Mouse (Mus musculus) hindbrain, embryonic 15.5 days (tissue): ENCODE data around the gene Slc12a7. TPM values are rescaled to one million over a fixed set of nuclear protein-coding genes. Genes with fewer than 3 reads are reported as not detected.
"Not testable (repeated sequence)": the region's sequence is repeated elsewhere in the genome, so short reads cannot be mapped to it uniquely, and the experiment has no call there.

Source experiments
- ATAC-seq: fragments of 200-750 bp; cut with Nextera tagmentation; 2 replicates; pipeline ENCODE4 v1.8.0; 2017; ENCODE audit warnings: low read depth, moderate number of reproducible peaks, moderate TSS enrichment; ENCODE audit not compliant: low FRiP score
- H3K27ac ChIP-seq: fragments of 300-500 bp; sonication (generic); replicated peaks from 2 replicates; pipeline ENCODE4 v1.5.1; 2015; ENCODE audit warnings: mild to moderate bottlenecking, inconsistent platforms
- H3K27me3 ChIP-seq: fragments of 300-500 bp; sonication (generic); 2 replicates; pipeline ENCODE4 v1.6.1; 2015; ENCODE audit warnings: control low read depth, inconsistent platforms
- H3K36me3 ChIP-seq: fragments of 300-500 bp; sonication (generic); 2 replicates; pipeline ENCODE4 v1.6.1; 2015; ENCODE audit warnings: control low read depth, inconsistent platforms
- H3K4me1 ChIP-seq: fragments of 300-500 bp; sonication (generic); replicated peaks from 2 replicates; pipeline ENCODE4 v1.6.1; 2015; ENCODE audit warnings: control low read depth, inconsistent platforms
- H3K4me2 ChIP-seq: fragments of 300-500 bp; sonication (generic); 2 replicates; pipeline ENCODE4 v1.6.1; 2015; ENCODE audit warnings: moderate library complexity, mild to moderate bottlenecking, inconsistent platforms
- H3K4me3 ChIP-seq: fragments of 300-500 bp; sonication (generic); 2 replicates; pipeline ENCODE4 v1.5.1; 2015; ENCODE audit warnings: mild to moderate bottlenecking, inconsistent platforms
- H3K9ac ChIP-seq: fragments of 300-500 bp; sonication (generic); 2 replicates; pipeline ENCODE4 v1.6.1; 2015; ENCODE audit warnings: inconsistent platforms
- H3K9me3 ChIP-seq: fragments of 300-500 bp; sonication (generic); 2 replicates; pipeline ENCODE4 v1.6.1; 2016; ENCODE audit warnings: control low read depth, inconsistent platforms
- WGBS: fragments of 180-500 bp; shearing (Covaris S2); methylation state at CpG from one replicate; pipeline ENCODE4 v1.1.7; 2015; 5-methylcytosine and 5-hydroxymethylcytosine counted together
- polyA plus RNA-seq: library from polyadenylated mRNA; unstranded; fragments of >200 nt; fragmentation: Nextera tagmentation; extraction: Ambion mirVana; gene quantifications from 2 replicates; pipeline ENCODE4 v1.2.1, GENCODE M21; 2015

Slc12a7 gene
- polyA plus RNA-seq, 1 experiment from 2014 or later: 10.1 TPM

- no peak overlapping the region for H3K4me3 ChIP-seq
- no peak overlapping the region for H3K4me2 ChIP-seq
- H3K36me3 ChIP-seq: no peaks in the 10 kb centered on the region
- H3K9me3 ChIP-seq: no peaks in the 10 kb centered on the region
- 39% methylated on average over 8 of the region's 8 CpGs for WGBS
- H3K4me1 ChIP-seq: peaks cover 4% of the 10 kb centered on the region; the same call in 1 of the 2 replicates
- peak; percentile 38; the same call in 1 of the 2 replicates for ATAC-seq
- no peak overlapping the region for H3K27ac ChIP-seq
- H3K27me3 ChIP-seq: no peaks in the 10 kb centered on the region
- H3K9ac ChIP-seq: no peak overlapping the region
Measured at GRCm38 (mm10) chr13:73723081-73723668, 9.7 kb upstream of the Slc12a7 start.

DNA sequence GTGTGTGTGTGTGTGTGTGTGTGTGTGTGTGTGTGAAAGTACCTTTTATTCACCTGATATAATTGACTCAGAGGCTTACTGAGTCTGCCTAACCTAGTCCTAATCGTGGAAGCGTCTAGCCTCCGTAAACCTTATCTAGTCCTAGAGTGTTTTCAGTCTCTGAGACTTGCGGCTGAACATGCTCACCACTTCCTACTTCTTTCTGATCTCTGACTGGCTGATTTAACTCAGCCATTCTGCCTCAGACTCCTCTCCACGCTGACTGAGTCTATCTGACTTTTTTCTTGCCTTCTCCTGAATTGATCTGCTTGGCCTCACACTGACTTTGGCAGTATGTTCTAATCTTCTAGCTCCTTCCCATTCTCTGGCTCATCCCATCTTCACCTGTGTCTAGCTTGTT is 7.6 kb upstream of the Slc12a7 start:
- Histone ChIP-seq H3K9ac (no peak overlapping the region), H3K27me3 (no peaks in the 10 kb centered on the region), H3K36me3 (no peaks in the 10 kb centered on the region), H3K9me3 (no peaks in the 10 kb centered on the region), H3K4me3 (no peak overlapping the region), H3K27ac (no peak overlapping the region), H3K4me2 (no peak overlapping the region), H3K4me1 (peaks cover 4% of the 10 kb centered on the region; the same call in 1 of the 2 replicates)
- 92% methylated on average over 5 of the region's 5 CpGs for WGBS
- no peak for ATAC-seq

- peaks cover 10% of the 10 kb centered on the region for H3K4me1 ChIP-seq
- H3K27ac ChIP-seq: no peak overlapping the region; the same call in 1 of the 2 replicates
- H3K4me3 ChIP-seq: no peak overlapping the region
- H3K9ac ChIP-seq: no peak overlapping the region
- H3K27me3 ChIP-seq: peaks cover 6% of the 10 kb centered on the region; the same call in 1 of the 2 replicates
- no peaks in the 10 kb centered on the region for H3K9me3 ChIP-seq
- WGBS: 13% methylated on average over 2 of the region's 2 CpGs
- no peak overlapping the region for H3K4me2 ChIP-seq
- no peaks in the 10 kb centered on the region for H3K36me3 ChIP-seq
- no peak for ATAC-seq
Measured at GRCm38 (mm10) chr13:73727621-73728025, 5.3 kb upstream of the Slc12a7 start.

DNA sequence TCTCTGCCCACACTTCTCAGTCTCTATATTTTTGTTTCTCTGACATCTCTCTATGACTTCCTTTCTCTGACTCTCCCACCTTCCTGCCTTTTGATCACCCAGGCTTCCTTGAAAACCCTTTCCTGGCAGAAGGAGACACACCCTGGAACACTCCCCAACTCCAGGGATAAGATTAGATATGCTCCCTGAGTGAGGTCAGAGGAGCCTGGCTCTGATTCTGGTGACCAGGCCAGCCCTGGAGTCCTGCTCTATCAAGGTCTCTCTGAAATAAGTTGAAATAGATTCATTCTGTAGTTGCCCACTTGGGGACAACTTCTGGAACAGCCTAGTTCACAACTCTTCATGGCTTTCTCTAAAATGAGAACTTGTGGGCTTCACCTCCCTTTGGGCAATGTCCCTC is 4.3 kb upstream of the Slc12a7 start:
- Histone ChIP-seq H3K27ac (no peak overlapping the region), H3K9ac (no peak overlapping the region), H3K9me3 (no peaks in the 10 kb centered on the region), H3K4me1 (peaks cover 16% of the 10 kb centered on the region), H3K4me2 (no peak overlapping the region), H3K36me3 (no peaks in the 10 kb centered on the region), H3K4me3 (no peak overlapping the region), H3K27me3 (peaks cover 8% of the 10 kb centered on the region)
- no peak for ATAC-seq

DNA sequence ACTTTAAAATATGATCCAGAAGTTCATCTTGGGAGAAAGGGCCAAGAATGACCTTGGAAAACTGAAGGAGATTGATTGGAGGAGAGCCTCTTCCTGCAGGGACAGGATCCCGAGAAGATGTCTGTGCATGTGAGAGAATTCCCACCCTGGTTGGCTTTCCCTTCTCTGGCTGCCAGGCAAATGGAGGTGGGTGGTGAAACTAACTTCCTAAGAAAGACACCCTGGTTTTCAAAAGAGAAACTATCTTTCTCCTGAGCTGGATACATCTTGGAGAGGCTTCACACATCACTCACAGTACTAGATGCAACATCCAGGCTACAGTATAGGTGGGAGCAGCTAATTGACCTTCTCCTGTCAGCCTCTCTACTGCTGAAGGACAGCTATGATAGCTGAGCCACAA is 2.0 kb upstream of the Slc12a7 start:
- Histone ChIP-seq H3K9me3 (no peaks in the 10 kb centered on the region), H3K4me3 (no peak overlapping the region), H3K27ac (no peak overlapping the region), H3K27me3 (peaks cover 12% of the 10 kb centered on the region), H3K9ac (no peak overlapping the region), H3K4me2 (no peak overlapping the region), H3K36me3 (no peaks in the 10 kb centered on the region), H3K4me1 (peaks cover 16% of the 10 kb centered on the region)
- 89% methylated on average over 1 of the region's 1 CpGs for WGBS
- no peak for ATAC-seq

- Histone ChIP-seq H3K9ac (no peak overlapping the region), H3K4me1 (peaks cover 16% of the 10 kb centered on the region), H3K4me3 (peak overlapping the region; percentile 39), H3K36me3 (no peaks in the 10 kb centered on the region), H3K27me3 (peaks cover 12% of the 10 kb centered on the region), H3K27ac (no peak overlapping the region), H3K4me2 (peak overlapping the region; percentile 73), H3K9me3 (no peaks in the 10 kb centered on the region)
- peak; percentile 40 for ATAC-seq
- 78% methylated on average over 7 of the region's 7 CpGs for WGBS
Measured at GRCm38 (mm10) chr13:73732235-73732634, 659 bp upstream of the Slc12a7 start.

DNA sequence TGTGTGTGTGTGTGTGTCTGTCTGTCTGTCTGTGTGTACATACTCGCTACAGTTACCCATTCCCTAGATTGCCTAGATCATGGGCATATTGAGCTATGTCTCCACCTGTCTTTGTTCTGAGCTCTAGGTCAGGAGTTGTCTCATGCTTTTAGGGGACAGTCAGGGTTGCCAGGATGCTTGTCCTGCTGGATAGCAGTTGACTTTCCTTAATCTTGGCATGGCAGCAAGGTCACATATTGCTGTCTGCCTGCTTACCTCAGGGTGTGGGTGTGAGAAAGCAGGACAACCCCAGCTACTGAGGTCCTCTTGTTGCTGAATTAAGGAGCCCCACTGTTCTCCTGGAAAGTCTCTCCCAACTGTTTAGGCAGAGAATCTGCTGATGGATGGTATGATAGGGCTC is 1.5 kb downstream of the Slc12a7 start:
- H3K4me3 ChIP-seq: no peak overlapping the region
- no peaks in the 10 kb centered on the region for H3K9me3 ChIP-seq
- no peaks in the 10 kb centered on the region for H3K36me3 ChIP-seq
- no peak overlapping the region for H3K4me2 ChIP-seq
- peaks cover 12% of the 10 kb centered on the region for H3K27me3 ChIP-seq
- no peak overlapping the region for H3K27ac ChIP-seq
- H3K9ac ChIP-seq: no peak overlapping the region
- ATAC-seq: no peak
- peaks cover 12% of the 10 kb centered on the region for H3K4me1 ChIP-seq
- 100% methylated on average over 1 of the region's 1 CpGs for WGBS

GRCm38 (mm10) chr13:73735270-73735669 is 2.4 kb downstream of the Slc12a7 start:
- Histone ChIP-seq H3K9ac (no peak overlapping the region), H3K27ac (no peak overlapping the region), H3K4me3 (no peak overlapping the region), H3K9me3 (no peaks in the 10 kb centered on the region), H3K27me3 (peaks cover 12% of the 10 kb centered on the region), H3K4me2 (no peak overlapping the region), H3K36me3 (no peaks in the 10 kb centered on the region), H3K4me1 (peaks cover 12% of the 10 kb centered on the region)
- no peak for ATAC-seq
- 87% methylated on average over 8 of the region's 8 CpGs for WGBS

DNA sequence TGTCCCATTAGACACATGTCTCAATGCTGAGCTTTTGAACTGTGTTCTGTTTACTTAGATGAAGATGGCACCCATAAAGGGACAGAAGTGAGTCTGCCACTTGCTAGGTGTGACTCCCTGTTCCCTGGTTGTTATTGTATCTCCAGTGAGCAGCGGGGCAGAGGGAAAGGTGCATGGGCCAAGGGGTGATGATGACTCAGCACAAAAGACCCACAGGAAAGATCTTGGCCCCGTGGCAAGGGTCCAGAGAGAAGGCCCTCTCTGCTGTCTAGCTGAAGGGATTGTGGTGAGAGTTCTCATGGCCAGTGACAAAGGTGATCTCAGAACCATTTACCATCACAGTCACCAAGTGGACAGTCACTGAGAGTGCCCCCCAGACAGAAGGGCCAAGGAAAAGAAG is 3.0 kb downstream of the Slc12a7 start:
- no peak overlapping the region for H3K9ac ChIP-seq
- H3K4me1 ChIP-seq: peaks cover 12% of the 10 kb centered on the region
- no peak overlapping the region for H3K4me3 ChIP-seq
- H3K36me3 ChIP-seq: no peaks in the 10 kb centered on the region
- ATAC-seq: no peak
- 81% methylated on average over 2 of the region's 2 CpGs for WGBS
- H3K4me2 ChIP-seq: no peak overlapping the region
- peaks cover 12% of the 10 kb centered on the region for H3K27me3 ChIP-seq
- no peak overlapping the region for H3K27ac ChIP-seq
- no peaks in the 10 kb centered on the region for H3K9me3 ChIP-seq

DNA sequence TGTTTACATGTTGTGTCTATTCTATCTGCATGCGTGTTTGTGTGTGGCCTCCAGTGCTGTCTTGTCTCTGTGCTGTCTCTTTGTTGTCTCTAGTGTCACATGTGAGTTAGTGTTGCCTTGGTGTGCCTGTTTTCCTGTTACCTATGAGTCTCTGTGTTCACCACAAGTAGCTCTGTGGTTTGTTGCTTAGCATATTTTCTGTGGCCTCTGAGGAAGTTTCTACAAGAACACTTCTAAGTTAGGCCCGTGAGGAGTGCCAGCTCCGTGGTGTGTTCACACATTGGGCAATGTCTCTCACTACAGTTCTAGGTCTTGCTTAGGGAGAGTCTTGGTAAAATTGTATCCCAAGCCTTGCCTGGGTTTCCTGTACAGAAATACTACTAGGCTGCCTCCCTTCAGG is 4.0 kb downstream of the Slc12a7 start:
- Histone ChIP-seq H3K27ac (no peak overlapping the region), H3K4me1 (peaks cover 12% of the 10 kb centered on the region), H3K4me3 (no peak overlapping the region), H3K27me3 (peaks cover 11% of the 10 kb centered on the region), H3K9ac (no peak overlapping the region), H3K4me2 (no peak overlapping the region), H3K9me3 (no peaks in the 10 kb centered on the region), H3K36me3 (no peaks in the 10 kb centered on the region)
- 84% methylated on average over 3 of the region's 3 CpGs for WGBS
- no peak for ATAC-seq

DNA sequence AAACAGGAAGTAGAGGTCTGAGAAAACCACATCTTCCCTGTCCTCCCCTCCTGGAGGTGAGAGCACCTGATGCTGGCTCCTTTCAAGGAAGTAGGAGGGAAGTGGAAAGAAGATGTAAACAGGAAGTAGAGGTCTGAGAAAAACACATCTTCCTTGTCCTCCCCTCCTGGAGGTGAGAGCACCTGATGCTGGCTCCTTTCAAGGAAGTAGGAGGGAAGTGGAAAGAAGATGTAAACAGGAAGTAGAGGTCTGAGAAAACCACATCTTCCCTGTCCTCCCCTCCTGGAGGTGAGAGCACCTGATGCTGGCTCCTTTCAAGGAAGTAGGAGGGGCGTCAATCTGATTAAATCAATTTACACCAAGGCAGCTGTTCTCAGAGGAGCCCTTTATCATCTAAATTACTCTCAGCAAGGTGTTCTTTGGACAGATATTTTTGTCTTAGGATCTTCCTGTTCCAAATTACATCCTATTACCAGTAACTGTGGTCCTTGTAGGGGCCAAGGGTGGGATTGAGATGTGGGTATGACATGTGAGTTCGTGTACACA is 7.6 kb downstream of the Slc12a7 start:
- 31% methylated on average over 2 of the region's 2 CpGs for WGBS
- H3K9ac ChIP-seq, ATAC-seq: not testable (repeated sequence)

GRCm38 (mm10) chr13:73742944-73743343 is 10.1 kb downstream of the Slc12a7 start:
- no peaks in the 10 kb centered on the region for H3K9me3 ChIP-seq
- peaks cover 6% of the 10 kb centered on the region; the same call in 1 of the 2 replicates for H3K4me1 ChIP-seq
- H3K4me2 ChIP-seq: no peak overlapping the region
- no peak overlapping the region for H3K27ac ChIP-seq
- WGBS: 43% methylated on average over 4 of the region's 4 CpGs
- ATAC-seq: peak; percentile 56; the same call in 1 of the 2 replicates
- H3K27me3 ChIP-seq: no peaks in the 10 kb centered on the region
- H3K4me3 ChIP-seq: no peak overlapping the region
- H3K9ac ChIP-seq: no peak overlapping the region
- no peaks in the 10 kb centered on the region for H3K36me3 ChIP-seq

More for the DNA sequence above, 7.6 kb downstream of the Slc12a7 start:
- not testable (repeated sequence) for H3K9me3 ChIP-seq, H3K4me2 ChIP-seq, H3K36me3 ChIP-seq, H3K27me3 ChIP-seq, H3K4me3 ChIP-seq, H3K4me1 ChIP-seq, H3K27ac ChIP-seq

DNA sequence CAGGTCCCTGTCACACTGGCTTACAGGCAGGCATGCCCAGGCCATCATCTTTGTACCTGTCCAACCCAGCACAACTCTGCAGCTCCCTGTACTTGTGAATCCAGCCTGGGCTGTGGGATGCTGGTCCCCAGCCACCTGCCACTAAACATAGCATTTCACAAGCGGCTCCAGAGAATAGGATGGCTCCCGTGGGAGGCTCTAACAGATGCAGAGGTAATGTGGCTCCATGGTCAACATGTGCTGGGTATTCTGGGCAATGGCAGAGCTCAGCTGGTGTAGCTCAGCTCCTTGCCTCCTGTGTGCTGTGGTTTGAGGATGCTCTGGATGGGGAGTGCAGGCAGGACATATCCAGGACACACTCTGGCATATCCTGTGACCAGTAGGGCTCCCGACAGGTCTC is 10.8 kb downstream of the Slc12a7 start:
- H3K4me3 ChIP-seq: no peak overlapping the region
- H3K4me2 ChIP-seq: no peak overlapping the region
- WGBS: 76% methylated on average over 3 of the region's 3 CpGs
- peaks cover 6% of the 10 kb centered on the region; the same call in 1 of the 2 replicates for H3K4me1 ChIP-seq
- H3K27me3 ChIP-seq: no peaks in the 10 kb centered on the region
- no peak overlapping the region for H3K27ac ChIP-seq
- H3K36me3 ChIP-seq: no peaks in the 10 kb centered on the region
- no peak overlapping the region for H3K9ac ChIP-seq
- no peaks in the 10 kb centered on the region for H3K9me3 ChIP-seq
- ATAC-seq: no peak
